Mouse (Mus musculus) cortical plate, adult 2 months (tissue): ENCODE results near the gene Lrsam1.

ENCODE experiments used
- CTCF ChIP-seq: fragments of 200-500 bp; IDR thresholded peaks from 2 replicates; pipeline ENCODE4 v1.5.1; 2011; ENCODE audit warnings: mild to moderate bottlenecking, control low read depth, low read length; ENCODE audit not compliant: insufficient read depth; ENCODE audit errors: extremely low read depth
- POLR2A ChIP-seq: fragments of 200-500 bp; IDR thresholded peaks from 2 replicates; pipeline ENCODE4 v1.6.1; 2011; ENCODE audit warnings: mild to moderate bottlenecking, low read length, control low read depth; ENCODE audit not compliant: insufficient read depth; ENCODE audit errors: extremely low read depth

GRCm38 (mm10) chr2:32974216-32974615, 12.8 kb upstream of the Lrsam1 start:
- TF ChIP-seq CTCF (no peak), POLR2A (no peak)
